9 mouse cellular contexts compared by ENCODE assay signal in genomic region chr1:166381336-166381735, GRCm38 (mm10). TPM values are rescaled to one million over a fixed set of nuclear protein-coding genes. Genes with fewer than 3 reads are reported as not detected.
DNase-seq lines count a peak whose midpoint lies in the region; ATAC-seq and TF ChIP-seq lines count a peak whose summit lies in the region.
"Had no signal": no experiment of that assay in that cellular context is flagged by ENCODE, and none has a peak within 500 bp of the region (broad histone marks: within the 10 kb centered on the region; RNA-seq: fewer than 3 reads in every experiment).

No protein-coding gene starts in this region.

- ATAC-seq in embryonic facial prominence, embryonic 12.5 days (ENCODE audit: insufficient number of reproducible peaks, insufficient read depth, low FRiP score, low TSS enrichment) = no peak
- no peak for ATAC-seq in hindbrain, embryonic 13.5 days (ENCODE audit: low FRiP score)
- no peak for ATAC-seq in hindbrain, embryonic 14.5 days (ENCODE audit: low FRiP score)
- ATAC-seq in limb, embryonic 14.5 days (ENCODE audit: low FRiP score, low read depth) = no peak
- ATAC-seq in inflammation-experienced regulatory T-cells, adult 6 months = no peak

- no peaks in the 10 kb centered on the region for H3K27me3 ChIP-seq in embryonic facial prominence, embryonic 12.5 days
- no peaks in the 10 kb centered on the region for H3K27me3 ChIP-seq in embryonic facial prominence, embryonic 10.5 days (replicated peaks; ENCODE audit: low read depth, poor library complexity, severe bottlenecking)
- H3K27me3 ChIP-seq in hindbrain, embryonic 13.5 days = no peaks in the 10 kb centered on the region
- no peaks in the 10 kb centered on the region for H3K27me3 ChIP-seq in hindbrain, embryonic 14.5 days (ENCODE audit: control insufficient read depth, insufficient read depth, low read length)
- H3K27me3 ChIP-seq in limb, embryonic 14.5 days (ENCODE audit: control insufficient read depth, insufficient read depth, low read length) = no peaks in the 10 kb centered on the region

- H3K4me2 ChIP-seq in embryonic facial prominence, embryonic 12.5 days (replicated peaks) = peak overlapping the region; percentile 57; the same call in 1 of the 2 replicates
- H3K4me2 ChIP-seq in hindbrain, embryonic 13.5 days = no peak overlapping the region; the same call in 1 of the 2 replicates
- H3K4me2 ChIP-seq in hindbrain, embryonic 14.5 days (replicated peaks) = no peak overlapping the region
- H3K4me2 ChIP-seq in limb, embryonic 14.5 days (replicated peaks; ENCODE audit: low read depth, low read length, severe bottlenecking) = peak overlapping the region; percentile 74

- no peak overlapping the region for H3K4me3 ChIP-seq in embryonic facial prominence, embryonic 12.5 days
- H3K4me3 ChIP-seq in embryonic facial prominence, embryonic 10.5 days = no peak overlapping the region
- no peak overlapping the region for H3K4me3 ChIP-seq in hindbrain, embryonic 13.5 days
- H3K4me3 ChIP-seq in hindbrain, embryonic 14.5 days (replicated peaks; ENCODE audit: low read length) = no peak overlapping the region
- no peak overlapping the region for H3K4me3 ChIP-seq in limb, embryonic 14.5 days (replicated peaks; ENCODE audit: low read length)

- no peak for DNase-seq in embryonic facial prominence, embryonic 10.5 days (ENCODE audit: low spot score)
- DNase-seq in hindbrain, embryonic 14.5 days (ENCODE audit: low spot score) = no peak
- DNase-seq in 3134 (ENCODE audit: extremely low read depth, insufficient read length, low spot score) = peak; percentile 59
- no peak for DNase-seq in limb, embryonic 14.5 days (ENCODE audit: low spot score)
- no peak for DNase-seq in layer of hippocampus, postnatal 25 days (ENCODE audit: extremely low spot score in 1 of 2, low spot score in 1 of 2)
- DNase-seq: cerebellum, adult 11 months had no signal

- H3K36me3 ChIP-seq in embryonic facial prominence, embryonic 12.5 days = peaks cover 36% of the 10 kb centered on the region
- H3K36me3 ChIP-seq in embryonic facial prominence, embryonic 10.5 days (replicated peaks) = peaks cover 49% of the 10 kb centered on the region
- H3K36me3 ChIP-seq in hindbrain, embryonic 13.5 days = peaks cover 37% of the 10 kb centered on the region
- H3K36me3 ChIP-seq in hindbrain, embryonic 14.5 days (replicated peaks; ENCODE audit: control insufficient read depth, insufficient read depth) = peaks cover 40% of the 10 kb centered on the region
- H3K36me3 ChIP-seq in limb, embryonic 14.5 days (ENCODE audit: control insufficient read depth, insufficient read depth, low read length) = peaks cover 40% of the 10 kb centered on the region

- H3K4me1 ChIP-seq in embryonic facial prominence, embryonic 12.5 days = peaks cover 15% of the 10 kb centered on the region
- H3K4me1 ChIP-seq in embryonic facial prominence, embryonic 10.5 days = peaks cover 23% of the 10 kb centered on the region
- peaks cover 28% of the 10 kb centered on the region for H3K4me1 ChIP-seq in hindbrain, embryonic 13.5 days (replicated peaks)
- peaks cover 14% of the 10 kb centered on the region for H3K4me1 ChIP-seq in hindbrain, embryonic 14.5 days (replicated peaks; ENCODE audit: control insufficient read depth, insufficient read depth, low read length)
- peaks cover 13% of the 10 kb centered on the region for H3K4me1 ChIP-seq in limb, embryonic 14.5 days (ENCODE audit: control insufficient read depth, insufficient read depth, low read length)

- WGBS in embryonic facial prominence, embryonic 12.5 days = 87% methylated on average over 10 of the region's 10 CpGs
- WGBS in embryonic facial prominence, embryonic 10.5 days = 90% methylated on average over 10 of the region's 10 CpGs
- 90% methylated on average over 10 of the region's 10 CpGs for WGBS in hindbrain, embryonic 13.5 days
- WGBS in hindbrain, embryonic 14.5 days = 90% methylated on average over 10 of the region's 10 CpGs
- WGBS in limb, embryonic 14.5 days = 66% methylated on average over 10 of the region's 10 CpGs

- no peaks in the 10 kb centered on the region for H3K9me3 ChIP-seq in embryonic facial prominence, embryonic 12.5 days
- no peaks in the 10 kb centered on the region for H3K9me3 ChIP-seq in embryonic facial prominence, embryonic 10.5 days
- H3K9me3 ChIP-seq in hindbrain, embryonic 13.5 days = no peaks in the 10 kb centered on the region
- no peaks in the 10 kb centered on the region for H3K9me3 ChIP-seq in hindbrain, embryonic 14.5 days (ENCODE audit: control insufficient read depth, low read length)
- H3K9me3 ChIP-seq in limb, embryonic 14.5 days (ENCODE audit: control insufficient read depth, low read length) = no peaks in the 10 kb centered on the region

- H3K9ac ChIP-seq in embryonic facial prominence, embryonic 12.5 days = no peak overlapping the region
- H3K9ac ChIP-seq in hindbrain, embryonic 13.5 days = peak overlapping the region; percentile 97
- no peak overlapping the region for H3K9ac ChIP-seq in hindbrain, embryonic 14.5 days
- peak overlapping the region; percentile 3; the same call in 1 of the 2 replicates for H3K9ac ChIP-seq in limb, embryonic 14.5 days (ENCODE audit: low read depth, low read length, severe bottlenecking)

- H3K27ac ChIP-seq in embryonic facial prominence, embryonic 12.5 days = no peak overlapping the region
- H3K27ac ChIP-seq in embryonic facial prominence, embryonic 10.5 days (replicated peaks) = no peak overlapping the region
- H3K27ac ChIP-seq in hindbrain, embryonic 13.5 days = no peak overlapping the region
- H3K27ac ChIP-seq in hindbrain, embryonic 14.5 days = no peak overlapping the region
- H3K27ac ChIP-seq in limb, embryonic 14.5 days (replicated peaks; ENCODE audit: low read depth, low read length) = no peak overlapping the region

- no peak for TF ChIP-seq POLR2A in limb, embryonic 14.5 days (IDR thresholded peaks at IDR 0.05; ENCODE audit: borderline replicate concordance, extremely low read depth, insufficient read depth, insufficient read length)

RNA-seq across cellular contexts. Expression of gene Tada1, which starts 2.4 kb away (rescaled TPM):
- polyA plus RNA-seq in embryonic facial prominence, embryonic 12.5 days (2016; fragmentation: Nextera tagmentation; extraction: Ambion mirVana) = 65.8 and 66.0 TPM in 2 replicates
- polyA plus RNA-seq in embryonic facial prominence, embryonic 10.5 days (2016; fragmentation: Nextera tagmentation; extraction: Ambion mirVana) = 62.9 and 64.6 TPM in 2 replicates
- 73.8 and 77.0 TPM in 2 replicates for polyA plus RNA-seq in hindbrain, embryonic 13.5 days (2015; fragmentation: Nextera tagmentation; extraction: Ambion mirVana)
- polyA plus RNA-seq in hindbrain, embryonic 14.5 days (2014; fragmentation: Nextera tagmentation; extraction: Ambion mirVana) = 77.8 and 84.8 TPM in 2 replicates
- polyA plus RNA-seq in limb, embryonic 14.5 days (2012; rRNA removed) = 50.0 and 50.9 TPM in 2 replicates
- polyA plus RNA-seq in limb, embryonic 14.5 days (2014; fragmentation: Nextera tagmentation; extraction: Ambion mirVana) = 55.5 and 56.6 TPM in 2 replicates
- 10 to 100 TPM; 36.0 to 36.8 TPM for total RNA-seq in layer of hippocampus, postnatal 25 days (2021)
- polyA plus RNA-seq in inflammation-experienced regulatory T-cells, adult 6 months (2017; shearing (Covaris generic)) = 10 to 100 TPM; 37.5 to 52.3 (median 43.1) TPM

RNA-seq across cellular contexts. Expression of gene Pogk, which starts 28.3 kb away (rescaled TPM):
- 27.8 and 31.0 TPM in 2 replicates for polyA plus RNA-seq in embryonic facial prominence, embryonic 12.5 days (2016; fragmentation: Nextera tagmentation; extraction: Ambion mirVana)
- 27.5 and 28.2 TPM in 2 replicates for polyA plus RNA-seq in embryonic facial prominence, embryonic 10.5 days (2016; fragmentation: Nextera tagmentation; extraction: Ambion mirVana)
- 38.8 and 41.7 TPM in 2 replicates for polyA plus RNA-seq in hindbrain, embryonic 13.5 days (2015; fragmentation: Nextera tagmentation; extraction: Ambion mirVana)
- 41.2 and 42.4 TPM in 2 replicates for polyA plus RNA-seq in hindbrain, embryonic 14.5 days (2014; fragmentation: Nextera tagmentation; extraction: Ambion mirVana)
- polyA plus RNA-seq in limb, embryonic 14.5 days (2012; rRNA removed) = 26.8 and 28.4 TPM in 2 replicates
- polyA plus RNA-seq in limb, embryonic 14.5 days (2014; fragmentation: Nextera tagmentation; extraction: Ambion mirVana) = 21.7 and 26.2 TPM in 2 replicates
- total RNA-seq in layer of hippocampus, postnatal 25 days (2021) = 10 to 100 TPM; 28.2 to 31.9 TPM
- polyA plus RNA-seq in inflammation-experienced regulatory T-cells, adult 6 months (2017; shearing (Covaris generic)) = 1 to 10 TPM; 3.3 to 6.9 (median 4.2) TPM

Comparison
In these comparisons a context has a peak if more than half of its experiments do, and no peak if none do; other contexts are left out.
1. H3K9ac ChIP-seq: peak in hindbrain, embryonic 13.5 days (single experiment) and limb, embryonic 14.5 days (single experiment); none in embryonic facial prominence, embryonic 12.5 days (single experiment) and hindbrain, embryonic 14.5 days (single experiment).
2. H3K4me2 ChIP-seq: peak in embryonic facial prominence, embryonic 12.5 days (single experiment) and limb, embryonic 14.5 days (single experiment); none in hindbrain, embryonic 13.5 days (single experiment) and hindbrain, embryonic 14.5 days (single experiment).